Mouse (Mus musculus) cerebral cortex, adult 2 months (tissue): ENCODE results near the gene Tmcc3.

Experiments
- WGBS: fragments of 180-500 bp; shearing (Covaris S2); methylation state at CpG from one replicate; pipeline ENCODE4 v1.1.7; 2018; 5-methylcytosine and 5-hydroxymethylcytosine counted together

Gene Tmcc3

GRCm38 (mm10) chr10:94549511-94550232 is 237.9 kb downstream of the Tmcc3 start:
- WGBS = 82% methylated on average over 4 of the region's 4 CpGs

GRCm38 (mm10) chr10:94550649-94551048 is 238.9 kb downstream of the Tmcc3 start:
- 62% methylated on average over 9 of the region's 9 CpGs for WGBS

GRCm38 (mm10) chr10:94551065-94551464 is 239.3 kb downstream of the Tmcc3 start:
- 75% methylated on average over 2 of the region's 2 CpGs for WGBS

GRCm38 (mm10) chr10:94551511-94551910 is 239.8 kb downstream of the Tmcc3 start:
- 85% methylated on average over 6 of the region's 6 CpGs for WGBS

GRCm38 (mm10) chr10:94551924-94552523 is 240.3 kb downstream of the Tmcc3 start:
- 71% methylated on average over 7 of the region's 7 CpGs for WGBS

- 79% methylated on average over 2 of the region's 2 CpGs for WGBS
Measured at GRCm38 (mm10) chr10:94555394-94555793, 243.6 kb downstream of the Tmcc3 start.

GRCm38 (mm10) chr10:94557428-94558149 is 245.8 kb downstream of the Tmcc3 start:
- WGBS = 85% methylated on average over 6 of the region's 6 CpGs

GRCm38 (mm10) chr10:94558826-94559225 is 247.1 kb downstream of the Tmcc3 start:
- WGBS = 86% methylated on average over 7 of the region's 7 CpGs

- WGBS = 62% methylated on average over 7 of the region's 7 CpGs
Measured at GRCm38 (mm10) chr10:94561351-94561750, 249.6 kb downstream of the Tmcc3 start.

GRCm38 (mm10) chr10:94562188-94562587 is 250.4 kb downstream of the Tmcc3 start:
- 25% methylated on average over 1 of the region's 1 CpGs for WGBS

- 88% methylated on average over 3 of the region's 3 CpGs for WGBS
Measured at GRCm38 (mm10) chr10:94562991-94563390, 251.2 kb downstream of the Tmcc3 start.

- WGBS = 68% methylated on average over 7 of the region's 7 CpGs
Measured at GRCm38 (mm10) chr10:94565410-94566221, 253.9 kb downstream of the Tmcc3 start.

- WGBS = 74% methylated on average over 21 of the region's 21 CpGs
Measured at GRCm38 (mm10) chr10:94566222-94566868, 254.6 kb downstream of the Tmcc3 start.

- WGBS = 98% methylated on average over 6 of the region's 6 CpGs
Measured at GRCm38 (mm10) chr10:94567251-94567650, 255.5 kb downstream of the Tmcc3 start.

GRCm38 (mm10) chr10:94567915-94568314 is 256.2 kb downstream of the Tmcc3 start:
- WGBS = 61% methylated on average over 14 of the region's 14 CpGs

- 73% methylated on average over 7 of the region's 7 CpGs for WGBS
Measured at GRCm38 (mm10) chr10:94568867-94569266, 257.1 kb downstream of the Tmcc3 start.

- WGBS = 74% methylated on average over 7 of the region's 7 CpGs
Measured at GRCm38 (mm10) chr10:94569731-94570130, 258.0 kb downstream of the Tmcc3 start.

GRCm38 (mm10) chr10:94571927-94572620 is 260.3 kb downstream of the Tmcc3 start:
- 82% methylated on average over 9 of the region's 9 CpGs for WGBS

- WGBS = 66% methylated on average over 12 of the region's 12 CpGs
Measured at GRCm38 (mm10) chr10:94572772-94573171, 261.0 kb downstream of the Tmcc3 start.

- 80% methylated on average over 13 of the region's 13 CpGs for WGBS
Measured at GRCm38 (mm10) chr10:94574451-94575333, 262.9 kb downstream of the Tmcc3 start.
